Mouse (Mus musculus) left cerebral cortex, postnatal 14 days (tissue): ENCODE results near the gene Mrpl10. TPM values are rescaled to one million over a fixed set of nuclear protein-coding genes. Genes with fewer than 3 reads are reported as not detected.
A peak's percentile ranks its signal among the peaks of the same experiment; 100 is the strongest.

Experiments used
- DNase-seq, 2 experiments: peaks; one replicate each; pipeline ENCODE4 v3.0.0; 2021 to 2022; ENCODE audit warnings: low spot score in 2 of 2, mixed read lengths in 1 of 2
- intact Hi-C: fragments of 180-260 bp; cut with DNase I; formaldehyde crosslinking; loops from one replicate; pipeline ENCODE4 v1.15.1; 2025
- total RNA-seq, 2 experiments: library from RNA; stranded (reverse); gene quantifications; 2 replicates each; pipeline ENCODE4 v1.2.3; 2021

Gene Mrpl10
- total RNA-seq, 2 experiments from 2014 or later = 69.0 to 69.8 TPM

GRCm38 (mm10) chr11:97063274-97063920 is 22.0 kb downstream of the Mrpl10 start:
- intact Hi-C loops = no loop called here

GRCm38 (mm10) chr11:97063921-97064295 is 22.5 kb downstream of the Mrpl10 start:
- intact Hi-C loops = no loop called here
- DNase-seq = no peak

More at GRCm38 (mm10) chr11:97063274-97063920, 22.0 kb downstream of the Mrpl10 start:
- DNase-seq = no peak

- intact Hi-C loops = no loop called here
- no peak for DNase-seq
Measured at GRCm38 (mm10) chr11:97065538-97066295, 24.4 kb downstream of the Mrpl10 start.

- intact Hi-C loops = no loop called here
- no peak for DNase-seq
Measured at GRCm38 (mm10) chr11:97066656-97067360, 25.4 kb downstream of the Mrpl10 start.

- no peak for DNase-seq
- intact Hi-C loops = no loop called here
Measured at GRCm38 (mm10) chr11:97069333-97069732, 28.0 kb downstream of the Mrpl10 start.

GRCm38 (mm10) chr11:97069770-97070169 is 28.4 kb downstream of the Mrpl10 start:
- no peak for DNase-seq
- intact Hi-C loops = no loop called here

- intact Hi-C loops = no loop called here
- DNase-seq = no peak
Measured at GRCm38 (mm10) chr11:97071129-97071528, 29.8 kb downstream of the Mrpl10 start.

GRCm38 (mm10) chr11:97072533-97072932 is 31.2 kb downstream of the Mrpl10 start:
- peak; percentile 77 to 85 for DNase-seq
- intact Hi-C loops = loop anchor here (2.0 kb wide), 1 partner anchor 74 kb away; no protein-coding TSS in a partner anchor

GRCm38 (mm10) chr11:97074235-97074634 is 32.9 kb downstream of the Mrpl10 start:
- no peak for DNase-seq
- intact Hi-C loops = no loop called here

GRCm38 (mm10) chr11:97078751-97079150 is 37.4 kb downstream of the Mrpl10 start:
- no peak for DNase-seq
- intact Hi-C loops = no loop called here

GRCm38 (mm10) chr11:97080291-97080690 is 38.9 kb downstream of the Mrpl10 start:
- DNase-seq = no peak
- intact Hi-C loops = no loop called here

GRCm38 (mm10) chr11:97082977-97083376 is 41.6 kb downstream of the Mrpl10 start:
- intact Hi-C loops = no loop called here
- DNase-seq = peak; percentile 52 to 71

GRCm38 (mm10) chr11:97083401-97084140 is 42.2 kb downstream of the Mrpl10 start:
- DNase-seq = peak; percentile 35 to 68
- intact Hi-C loops = no loop called here

GRCm38 (mm10) chr11:97084821-97085505 is 43.6 kb downstream of the Mrpl10 start:
- intact Hi-C loops = no loop called here
- DNase-seq = no peak

- intact Hi-C loops = no loop called here
- DNase-seq = no peak
Measured at GRCm38 (mm10) chr11:97086365-97086764, 45.0 kb downstream of the Mrpl10 start.

- DNase-seq = no peak
- intact Hi-C loops = no loop called here
Measured at GRCm38 (mm10) chr11:97094600-97094999, 53.2 kb downstream of the Mrpl10 start.

GRCm38 (mm10) chr11:97098791-97099190 is 57.4 kb downstream of the Mrpl10 start:
- intact Hi-C loops = no loop called here
- peak in 1 of 2 experiments; percentile 7 for DNase-seq
